Mouse (Mus musculus): ENCODE data around the gene Zfp974. TPM values are rescaled to one million over a fixed set of nuclear protein-coding genes. Genes with fewer than 3 reads are reported as not detected.
A peak's percentile ranks its signal among the peaks of the same experiment; 100 is the strongest.
"Not testable (repeated sequence)": the region's sequence is repeated elsewhere in the genome, so short reads cannot be mapped to it uniquely, and the experiment has no call there.

The Zfp974 gene
- 2.5 TPM for polyA plus RNA-seq (2012; fragmentation: generic; extraction: Trizol)

GRCm38 (mm10) chr7:27928818-27929695 is at the start of gene Zfp974:
Gene Zfp974, minus strand, starts transcription at chr7:27929460.
- H3K36me3 ChIP-seq (ENCODE audit: control insufficient read depth, insufficient read depth) = peaks cover 3% of the 10 kb centered on the region
- H3ac ChIP-seq (ENCODE audit: control insufficient read depth, insufficient read length) = peak within 1 kb of the TSS; percentile 3
- H3K4me2 ChIP-seq (ENCODE audit: low read depth) = peak within 1 kb of the TSS; percentile 89
- TF ChIP-seq USF1 (IDR thresholded peaks at IDR 0.05; ENCODE audit: low read depth) (no peak), MYOG (IDR thresholded peaks at IDR 0.05; ENCODE audit: control insufficient read depth in 1 of 3, insufficient read depth in 1 of 3, insufficient read length in 2 of 3, low read depth in 2 of 3) (no peak), SRF (IDR thresholded peaks at IDR 0.05; ENCODE audit: control insufficient read depth, insufficient read length, low read depth) (no peak), POLR2A (IDR thresholded peaks at IDR 0.05; ENCODE audit: insufficient read length, low read depth) (no peak), POLR2AphosphoS2 (IDR thresholded peaks at IDR 0.05; ENCODE audit: insufficient read length, low read depth) (no peak), TCF3 (IDR thresholded peaks at IDR 0.05; ENCODE audit: insufficient read length, low read depth) (no peak), REST (IDR thresholded peaks at IDR 0.05; ENCODE audit: insufficient read depth, insufficient read length) (no peak), E2F4 (IDR thresholded peaks at IDR 0.05; ENCODE audit: insufficient read depth) (no peak), CEBPB (IDR thresholded peaks at IDR 0.05; ENCODE audit: insufficient read depth, poor library complexity, severe bottlenecking) (no peak), TCF12 (IDR thresholded peaks at IDR 0.05; ENCODE audit: insufficient read depth, poor library complexity, severe bottlenecking) (no peak), MYOD1 (IDR thresholded peaks at IDR 0.05; ENCODE audit: control insufficient read depth in 1 of 3, insufficient read length in 2 of 3, low read depth in 2 of 3) (no peak), MAX (IDR thresholded peaks at IDR 0.05; ENCODE audit: low read depth) (no peak)
- peak within 1 kb of the TSS; percentile 80 for H3K4me3 ChIP-seq
- no peaks in the 10 kb centered on the region for H3K27me3 ChIP-seq (ENCODE audit: control insufficient read depth, insufficient read depth, insufficient read length)
- H3K79me2 ChIP-seq (ENCODE audit: control insufficient read depth, insufficient read depth) = no peaks in the 10 kb centered on the region

GRCm38 (mm10) chr7:27949451-27949850 is 20.2 kb upstream of the Zfp974 start:
- H3K4me2 ChIP-seq (ENCODE audit: low read depth); H3K27me3 ChIP-seq (ENCODE audit: control insufficient read depth, insufficient read depth, insufficient read length); H3ac ChIP-seq (ENCODE audit: control insufficient read depth, insufficient read length); H3K79me2 ChIP-seq (ENCODE audit: control insufficient read depth, insufficient read depth); H3K4me3 ChIP-seq; H3K36me3 ChIP-seq (ENCODE audit: control insufficient read depth, insufficient read depth): not testable (repeated sequence)

GRCm38 (mm10) chr7:27941869-27942268 is 12.6 kb upstream of the Zfp974 start:
- not testable (repeated sequence) for H3K27me3 ChIP-seq (ENCODE audit: control insufficient read depth, insufficient read depth, insufficient read length); H3K4me3 ChIP-seq; H3ac ChIP-seq (ENCODE audit: control insufficient read depth, insufficient read length); H3K79me2 ChIP-seq (ENCODE audit: control insufficient read depth, insufficient read depth); H3K36me3 ChIP-seq (ENCODE audit: control insufficient read depth, insufficient read depth); H3K4me2 ChIP-seq (ENCODE audit: low read depth)

GRCm38 (mm10) chr7:27933800-27934158 is 4.5 kb upstream of the Zfp974 start:
- peak overlapping the region; percentile 77 for H3K4me2 ChIP-seq (ENCODE audit: low read depth)
- not testable (repeated sequence) for H3K36me3 ChIP-seq (ENCODE audit: control insufficient read depth, insufficient read depth); H3ac ChIP-seq (ENCODE audit: control insufficient read depth, insufficient read length); H3K27me3 ChIP-seq (ENCODE audit: control insufficient read depth, insufficient read depth, insufficient read length); H3K79me2 ChIP-seq (ENCODE audit: control insufficient read depth, insufficient read depth); H3K4me3 ChIP-seq

- no peak overlapping the region for H3K4me3 ChIP-seq
- no peaks in the 10 kb centered on the region for H3K27me3 ChIP-seq (ENCODE audit: control insufficient read depth, insufficient read depth, insufficient read length)
- TF ChIP-seq USF1 (IDR thresholded peaks at IDR 0.05; ENCODE audit: low read depth) = no peak
- H3K79me2 ChIP-seq (ENCODE audit: control insufficient read depth, insufficient read depth) = no peaks in the 10 kb centered on the region
- no peak overlapping the region for H3ac ChIP-seq (ENCODE audit: control insufficient read depth, insufficient read length)
- peak overlapping the region; percentile 77 for H3K4me2 ChIP-seq (ENCODE audit: low read depth)
- H3K36me3 ChIP-seq (ENCODE audit: control insufficient read depth, insufficient read depth) = no peaks in the 10 kb centered on the region
Measured at GRCm38 (mm10) chr7:27933050-27933799, 4.0 kb upstream of the Zfp974 start.

GRCm38 (mm10) chr7:27927041-27927440 is 2.2 kb downstream of the Zfp974 start:
- H3ac ChIP-seq (ENCODE audit: control insufficient read depth, insufficient read length); H3K27me3 ChIP-seq (ENCODE audit: control insufficient read depth, insufficient read depth, insufficient read length); H3K4me2 ChIP-seq (ENCODE audit: low read depth); H3K79me2 ChIP-seq (ENCODE audit: control insufficient read depth, insufficient read depth); H3K36me3 ChIP-seq (ENCODE audit: control insufficient read depth, insufficient read depth); H3K4me3 ChIP-seq: not testable (repeated sequence)

- H3K27me3 ChIP-seq (ENCODE audit: control insufficient read depth, insufficient read depth, insufficient read length); H3K4me3 ChIP-seq; H3K4me2 ChIP-seq (ENCODE audit: low read depth); H3ac ChIP-seq (ENCODE audit: control insufficient read depth, insufficient read length); H3K79me2 ChIP-seq (ENCODE audit: control insufficient read depth, insufficient read depth): not testable (repeated sequence)
- peaks cover 12% of the 10 kb centered on the region for H3K36me3 ChIP-seq (ENCODE audit: control insufficient read depth, insufficient read depth)
Measured at GRCm38 (mm10) chr7:27910952-27911351, 18.3 kb downstream of the Zfp974 start.
